Mouse (Mus musculus) ES-E14 (cell line): ENCODE data around the gene 2700049A03Rik. TPM values are rescaled to one million over a fixed set of nuclear protein-coding genes. Genes with fewer than 3 reads are reported as not detected.
A peak's percentile ranks its signal among the peaks of the same experiment; 100 is the strongest.

Experiments used
- DNase-seq: peaks from one replicate; pipeline ENCODE4 v3.0.0-alpha.2; 2013; ENCODE audit warnings: low read depth, low spot score
- H3K27ac ChIP-seq: 2 replicates; pipeline ENCODE4 v1.5.1; 2012; ENCODE audit warnings: low read depth, mild to moderate bottlenecking, low read length, moderate library complexity, mixed read lengths; ENCODE audit not compliant: poor library complexity, insufficient read depth, severe bottlenecking
- H3K36me3 ChIP-seq: 2 replicates; pipeline ENCODE4 v1.6.1; 2012; ENCODE audit warnings: mild to moderate bottlenecking, low read length, moderate library complexity, mixed read lengths; ENCODE audit not compliant: control insufficient read depth, poor library complexity, insufficient read depth, severe bottlenecking
- H3K4me1 ChIP-seq, 2 experiments: fragments of 150-350 bp in 1 of 2; sonication (generic) in 1 of 2; 2 replicates each; pipeline ENCODE4 v1.6.1; 2012; ENCODE audit warnings: low read length in 2 of 2, mild to moderate bottlenecking in 1 of 2, mixed read lengths in 1 of 2; ENCODE audit not compliant: control insufficient read depth in 2 of 2, insufficient read depth in 2 of 2, poor library complexity in 1 of 2
- H3K4me3 ChIP-seq, 2 experiments: fragments of 150-350 bp in 1 of 2; sonication (generic) in 1 of 2; 2 replicates each; pipeline ENCODE4 v1.5.1; 2012; ENCODE audit warnings: low read length in 2 of 2, low read depth in 1 of 2, mild to moderate bottlenecking in 1 of 2, mixed read lengths in 1 of 2; ENCODE audit not compliant: insufficient read depth in 1 of 2, poor library complexity in 1 of 2, severe bottlenecking in 1 of 2
- H3K9ac ChIP-seq: 2 replicates; pipeline ENCODE4 v1.6.1; 2012; ENCODE audit warnings: low read depth, mild to moderate bottlenecking, low read length, mixed read lengths; ENCODE audit not compliant: poor library complexity, insufficient read depth, severe bottlenecking
- H3K9me3 ChIP-seq: fragments of 150-350 bp; sonication (generic); 2 replicates; pipeline ENCODE4 v1.6.1; 2012; ENCODE audit warnings: low read depth, mild to moderate bottlenecking, low read length; ENCODE audit not compliant: control insufficient read depth, insufficient read depth
- CHD2 ChIP-seq: IDR thresholded peaks from 2 replicates; pipeline ENCODE4 v1.6.1; 2014; ENCODE audit warnings: mild to moderate bottlenecking, low read depth, low read length, inconsistent platforms
- HCFC1 ChIP-seq: IDR thresholded peaks from 2 replicates; pipeline ENCODE4 v1.6.1; 2012; ENCODE audit warnings: low read length, inconsistent platforms, borderline replicate concordance; ENCODE audit not compliant: insufficient read depth
- MAFK ChIP-seq: IDR thresholded peaks from 2 replicates; pipeline ENCODE4 v1.6.1; 2014; ENCODE audit warnings: mild to moderate bottlenecking, low read depth, low read length, inconsistent platforms; ENCODE audit not compliant: insufficient read depth
- ZC3H11A ChIP-seq: IDR thresholded peaks from 2 replicates; pipeline ENCODE4 v1.6.1; 2012; ENCODE audit warnings: low read depth, mild to moderate bottlenecking, inconsistent platforms, low read length, borderline replicate concordance
- ZNF384 ChIP-seq: IDR thresholded peaks from 2 replicates; pipeline ENCODE4 v1.6.1; 2012; ENCODE audit warnings: low read depth, low read length, inconsistent platforms
- in situ Hi-C, 2 experiments: fragments of 600-800 bp; cut with MboI; formaldehyde crosslinking; loops; one replicate each; pipeline ENCODE4 v1.15.1; 2025; ENCODE audit warnings: low sequenced_read_pairs in 2 of 2, inconsistent platforms in 1 of 2; ENCODE audit not compliant: unreplicated experiment in 2 of 2
- total RNA-seq: library from RNA; depleted of rRNA; stranded (reverse); fragments of 300-350 nt; gene quantifications from 2 replicates; pipeline ENCODE4 v1.2.3, GENCODE M21; 2012

Gene 2700049A03Rik
- total RNA-seq, 1 experiment, result 18.3 TPM

DNA sequence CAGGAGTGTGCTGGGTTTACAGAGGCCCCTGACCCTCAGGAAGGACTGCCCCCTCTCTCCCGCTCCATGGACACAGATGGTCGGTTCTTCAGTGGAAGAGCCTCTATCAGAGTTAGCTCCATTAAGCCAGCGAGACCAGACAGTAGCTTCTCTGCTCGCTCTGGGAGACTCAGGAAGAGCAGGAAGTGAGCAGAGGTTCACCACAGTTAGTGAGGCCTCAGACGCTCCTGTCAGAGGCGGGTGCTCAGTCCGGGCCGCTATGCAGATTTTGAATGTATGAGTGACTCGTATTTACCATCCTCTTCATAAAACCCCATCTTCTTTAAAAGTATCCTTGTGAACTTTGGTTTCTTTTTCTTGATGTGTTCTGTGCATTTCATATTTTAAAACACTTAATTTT is 94.9 kb downstream of the 2700049A03Rik start:
- no peak for TF ChIP-seq ZNF384
- no peak for TF ChIP-seq CHD2
- TF ChIP-seq ZC3H11A, result no peak
- TF ChIP-seq HCFC1, result no peak
- Histone ChIP-seq H3K4me1 (no peaks in the 10 kb centered on the region), H3K4me3 (no peak overlapping the region), H3K9me3 (no peaks in the 10 kb centered on the region), H3K36me3 (no peaks in the 10 kb centered on the region), H3K27ac (no peak overlapping the region), H3K9ac (no peak overlapping the region)
- in situ Hi-C loops, result no loop called here
- no peak for DNase-seq

- H3K9ac ChIP-seq, result no peak overlapping the region
- in situ Hi-C loops, result no loop called here
Observed at GRCm38 (mm10) chr12:71233426-71233825, 96.8 kb downstream of the 2700049A03Rik start.

DNA sequence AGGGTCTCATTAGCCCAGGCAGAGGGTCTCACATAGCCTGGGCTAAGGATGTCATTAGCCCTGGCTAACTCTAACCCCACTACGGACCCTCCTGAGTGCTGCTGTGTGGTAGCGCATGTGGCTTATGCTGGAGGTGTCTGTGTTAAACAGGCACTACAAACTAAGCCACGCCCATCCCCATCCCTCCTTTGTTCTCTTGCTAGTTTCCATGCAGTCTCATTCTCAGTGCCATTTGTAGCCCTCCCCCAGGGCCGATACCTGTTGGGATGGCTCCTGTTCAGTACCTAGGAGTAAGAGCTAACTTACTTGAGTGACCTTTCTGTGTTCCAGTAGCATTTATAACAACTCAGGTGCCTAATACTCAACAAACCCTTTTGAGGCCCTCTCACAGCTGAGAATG is 100.4 kb downstream of the 2700049A03Rik start:
- Histone ChIP-seq H3K9ac (no peak overlapping the region), H3K4me3 (no peak overlapping the region), H3K9me3 (peaks cover 4% of the 10 kb centered on the region), H3K4me1 (no peaks in the 10 kb centered on the region), H3K27ac (no peak overlapping the region), H3K36me3 (peaks cover 2% of the 10 kb centered on the region; the same call in 1 of the 2 replicates)
- TF ChIP-seq HCFC1 (no peak), ZC3H11A (no peak)
- in situ Hi-C loops, result no loop called here
- peak; percentile 25 for DNase-seq

More at GRCm38 (mm10) chr12:71233426-71233825, 96.8 kb downstream of the 2700049A03Rik start:
- H3K9me3 ChIP-seq, result no peaks in the 10 kb centered on the region
- H3K36me3 ChIP-seq, result no peaks in the 10 kb centered on the region
- TF ChIP-seq CHD2 (no peak), ZC3H11A (no peak), HCFC1 (no peak), ZNF384 (no peak), MAFK (no peak)
- no peak overlapping the region for H3K27ac ChIP-seq
- no peak for DNase-seq
- no peaks in the 10 kb centered on the region for H3K4me1 ChIP-seq
- H3K4me3 ChIP-seq, result no peak overlapping the region

GRCm38 (mm10) chr12:71242791-71243190 is 106.1 kb downstream of the 2700049A03Rik start:
- peaks cover 8% of the 10 kb centered on the region for H3K9me3 ChIP-seq
- in situ Hi-C loops, result no loop called here
- H3K27ac ChIP-seq, result no peak overlapping the region
- no peak overlapping the region for H3K4me3 ChIP-seq
- H3K9ac ChIP-seq, result no peak overlapping the region
- H3K4me1 ChIP-seq, result no peaks in the 10 kb centered on the region
- peaks cover 16% of the 10 kb centered on the region for H3K36me3 ChIP-seq
- no peak for TF ChIP-seq ZC3H11A
- no peak for TF ChIP-seq HCFC1
- TF ChIP-seq MAFK, result no peak
- no peak for TF ChIP-seq ZNF384
- TF ChIP-seq CHD2, result no peak
- no peak for DNase-seq

GRCm38 (mm10) chr12:71244766-71245390 is 108.2 kb downstream of the 2700049A03Rik start:
- in situ Hi-C loops, result no loop called here
- Histone ChIP-seq H3K4me1 (no peaks in the 10 kb centered on the region), H3K4me3 (no peak overlapping the region), H3K9me3 (peaks cover 8% of the 10 kb centered on the region), H3K36me3 (peaks cover 14% of the 10 kb centered on the region), H3K27ac (no peak overlapping the region), H3K9ac (no peak overlapping the region)
- no peak for TF ChIP-seq ZC3H11A
- no peak for TF ChIP-seq CHD2
- no peak for TF ChIP-seq MAFK
- no peak for TF ChIP-seq ZNF384
- TF ChIP-seq HCFC1, result no peak
- no peak for DNase-seq
